In the genomic region with DNA sequence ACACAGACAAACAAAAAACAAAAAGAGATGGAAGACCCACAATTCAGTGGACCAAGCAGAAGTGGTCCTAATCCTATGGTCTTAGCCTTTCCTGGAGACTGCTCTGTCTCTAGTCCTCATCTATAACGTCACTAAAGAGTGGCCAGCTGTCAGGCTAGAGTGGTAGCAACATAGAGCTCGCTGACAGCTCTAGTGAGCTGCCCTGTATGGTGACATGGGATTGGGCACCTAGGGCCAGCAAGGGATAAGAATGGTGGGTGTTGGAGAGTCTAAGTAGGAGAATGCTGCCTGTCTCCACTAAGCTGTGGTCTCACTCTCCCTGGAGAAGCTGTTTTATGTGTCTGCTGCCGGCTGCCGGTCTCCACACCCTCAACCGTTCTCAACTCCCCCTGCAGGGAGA, we compare ENCODE assay signal across 13 mouse cellular contexts. TPM values are rescaled to one million over a fixed set of nuclear protein-coding genes. Genes with fewer than 3 reads are reported as not detected.
A peak's percentile ranks its signal among the peaks of the same experiment; 100 is the strongest.
DNase-seq lines count a peak whose midpoint lies in the region; ATAC-seq and TF ChIP-seq lines count a peak whose summit lies in the region.
"Had no signal": no experiment of that assay in that cellular context is flagged by ENCODE, and none has a peak within 500 bp of the region (broad histone marks: within the 10 kb centered on the region; RNA-seq: fewer than 3 reads in every experiment).

No protein-coding gene starts in this region.

- no peak for TF ChIP-seq CTCF in intestine, postnatal 0 days (IDR thresholded peaks at IDR 0.05; ENCODE audit: low read depth)

- H3K27me3 ChIP-seq in intestine, embryonic 14.5 days (replicated peaks; ENCODE audit: control insufficient read depth, insufficient read depth, low read length), result no peaks in the 10 kb centered on the region
- H3K27me3 ChIP-seq in intestine, postnatal 0 days (replicated peaks; ENCODE audit: control insufficient read depth, insufficient read depth, low read length), result 0 out of 2 replicates have a peak, but pooled peaks cover 5% of the 10 kb centered on the region
- no peaks in the 10 kb centered on the region for H3K27me3 ChIP-seq in embryonic facial prominence, embryonic 14.5 days (replicated peaks; ENCODE audit: control insufficient read depth, insufficient read depth, low read length)
- H3K27me3 ChIP-seq in hindbrain, embryonic 12.5 days, result no peaks in the 10 kb centered on the region
- H3K27me3 ChIP-seq in midbrain, embryonic 13.5 days, result no peaks in the 10 kb centered on the region

- 26% methylated on average over 5 of the region's 5 CpGs for WGBS in intestine, embryonic 14.5 days
- WGBS in intestine, postnatal 0 days, result 18% methylated on average over 5 of the region's 5 CpGs
- 35% methylated on average over 4 of the region's 5 CpGs for WGBS in embryonic facial prominence, embryonic 14.5 days
- WGBS in hindbrain, embryonic 12.5 days, result 18% methylated on average over 5 of the region's 5 CpGs
- 12% methylated on average over 5 of the region's 5 CpGs for WGBS in midbrain, embryonic 13.5 days

- H3K4me1 ChIP-seq in intestine, embryonic 14.5 days (replicated peaks; ENCODE audit: control insufficient read depth, insufficient read depth, low read length), result peaks cover 9% of the 10 kb centered on the region
- no peaks in the 10 kb centered on the region for H3K4me1 ChIP-seq in intestine, postnatal 0 days (replicated peaks; ENCODE audit: control insufficient read depth, insufficient read depth, low read length)
- H3K4me1 ChIP-seq in embryonic facial prominence, embryonic 14.5 days (ENCODE audit: control insufficient read depth, insufficient read depth, low read length), result 0 out of 2 replicates have a peak, but pooled peaks cover 3% of the 10 kb centered on the region
- peaks cover 22% of the 10 kb centered on the region for H3K4me1 ChIP-seq in hindbrain, embryonic 12.5 days
- H3K4me1 ChIP-seq in midbrain, embryonic 13.5 days (replicated peaks), result peaks cover 24% of the 10 kb centered on the region

- H3K4me3 ChIP-seq in intestine, embryonic 14.5 days (ENCODE audit: low read depth, low read length), result peak overlapping the region; percentile 16; the same call in 1 of the 2 replicates
- H3K4me3 ChIP-seq in intestine, postnatal 0 days (ENCODE audit: low read depth, low read length), result no peak overlapping the region
- no peak overlapping the region for H3K4me3 ChIP-seq in embryonic facial prominence, embryonic 14.5 days (ENCODE audit: low read depth, low read length)
- no peak overlapping the region for H3K4me3 ChIP-seq in hindbrain, embryonic 12.5 days
- no peak overlapping the region for H3K4me3 ChIP-seq in midbrain, embryonic 13.5 days (replicated peaks)
- H3K4me3 ChIP-seq: liver, embryonic 13.5 days had no signal

- intact Hi-C loops in left cerebral cortex, postnatal 14 days (cut with DNase I), result no loop called here

- no peak overlapping the region for H3K9ac ChIP-seq in intestine, embryonic 14.5 days (ENCODE audit: low read length)
- H3K9ac ChIP-seq in intestine, postnatal 0 days (ENCODE audit: low read depth, low read length), result no peak overlapping the region
- H3K9ac ChIP-seq in embryonic facial prominence, embryonic 14.5 days (ENCODE audit: low read depth, low read length), result no peak overlapping the region
- H3K9ac ChIP-seq in hindbrain, embryonic 12.5 days, result 0 out of 2 replicates have a peak overlapping the region, but pooled peaks have one; percentile 27
- no peak overlapping the region for H3K9ac ChIP-seq in midbrain, embryonic 13.5 days (replicated peaks)
- H3K9ac ChIP-seq: liver, embryonic 13.5 days had no signal

- 0 out of 2 replicates have a peak, but pooled peaks cover 4% of the 10 kb centered on the region for H3K36me3 ChIP-seq in intestine, embryonic 14.5 days (ENCODE audit: control insufficient read depth, insufficient read depth, low read length)
- H3K36me3 ChIP-seq in intestine, postnatal 0 days (ENCODE audit: control insufficient read depth, insufficient read depth), result no peaks in the 10 kb centered on the region
- peaks cover 5% of the 10 kb centered on the region; the same call in 1 of the 2 replicates for H3K36me3 ChIP-seq in embryonic facial prominence, embryonic 14.5 days (ENCODE audit: control insufficient read depth, insufficient read depth, low read length)
- H3K36me3 ChIP-seq in hindbrain, embryonic 12.5 days, result peaks cover 41% of the 10 kb centered on the region
- H3K36me3 ChIP-seq in midbrain, embryonic 13.5 days, result peaks cover 50% of the 10 kb centered on the region
- H3K36me3 ChIP-seq: liver, embryonic 13.5 days had no signal

- DNase-seq in intestine, embryonic 14.5 days (ENCODE audit: low spot score), result no peak
- no peak for DNase-seq in embryonic facial prominence, embryonic 14.5 days (ENCODE audit: low spot score)
- no peak for DNase-seq in ovary, postnatal 10 days (ENCODE audit: low spot score)
- DNase-seq in left cerebral cortex, postnatal 14 days (ENCODE audit: low spot score in 2 of 2), result no peak
- no peak for DNase-seq in spleen, postnatal 36 days (ENCODE audit: low spot score in 2 of 2)
- DNase-seq: gastrocnemius, postnatal 14 days; liver, embryonic 13.5 days; right cerebral cortex, postnatal 25 days; thymus, postnatal 36 days had no signal

- ATAC-seq in intestine, embryonic 14.5 days (replicated peaks; ENCODE audit: low FRiP score, low TSS enrichment, low read depth), result no peak; the same call in 1 of the 2 replicates
- no peak for ATAC-seq in intestine, postnatal 0 days
- ATAC-seq in embryonic facial prominence, embryonic 14.5 days (ENCODE audit: low read depth), result peak; percentile 17; the same call in 1 of the 2 replicates
- no peak; the same call in 1 of the 2 replicates for ATAC-seq in hindbrain, embryonic 12.5 days (ENCODE audit: low FRiP score)
- ATAC-seq in midbrain, embryonic 13.5 days, result no peak

- H3K4me2 ChIP-seq in intestine, embryonic 14.5 days (ENCODE audit: low read length), result peak overlapping the region; percentile 35
- no peak overlapping the region for H3K4me2 ChIP-seq in intestine, postnatal 0 days (replicated peaks; ENCODE audit: low read depth)
- peak overlapping the region; percentile 37; the same call in 1 of the 2 replicates for H3K4me2 ChIP-seq in embryonic facial prominence, embryonic 14.5 days (ENCODE audit: low read depth, low read length)
- peak overlapping the region; percentile 27; the same call in 1 of the 2 replicates for H3K4me2 ChIP-seq in hindbrain, embryonic 12.5 days (replicated peaks)
- peak overlapping the region; percentile 17; the same call in 1 of the 2 replicates for H3K4me2 ChIP-seq in midbrain, embryonic 13.5 days (replicated peaks)
- H3K4me2 ChIP-seq: liver, embryonic 13.5 days had no signal

- H3K27ac ChIP-seq in intestine, embryonic 14.5 days (ENCODE audit: low read depth), result no peak overlapping the region
- no peak overlapping the region for H3K27ac ChIP-seq in intestine, postnatal 0 days (ENCODE audit: low read depth, low read length)
- no peak overlapping the region for H3K27ac ChIP-seq in embryonic facial prominence, embryonic 14.5 days (replicated peaks; ENCODE audit: low read depth, low read length)
- H3K27ac ChIP-seq in hindbrain, embryonic 12.5 days, result peak overlapping the region; percentile 69
- H3K27ac ChIP-seq in midbrain, embryonic 13.5 days, result peak overlapping the region; percentile 55
- H3K27ac ChIP-seq: liver, embryonic 13.5 days had no signal

- no peaks in the 10 kb centered on the region for H3K9me3 ChIP-seq in intestine, embryonic 14.5 days (ENCODE audit: control insufficient read depth, low read length)
- H3K9me3 ChIP-seq in intestine, postnatal 0 days (ENCODE audit: control insufficient read depth), result no peaks in the 10 kb centered on the region
- no peaks in the 10 kb centered on the region for H3K9me3 ChIP-seq in embryonic facial prominence, embryonic 14.5 days (ENCODE audit: control insufficient read depth, low read length)
- no peaks in the 10 kb centered on the region for H3K9me3 ChIP-seq in hindbrain, embryonic 12.5 days (replicated peaks)
- H3K9me3 ChIP-seq in midbrain, embryonic 13.5 days, result no peaks in the 10 kb centered on the region
- H3K9me3 ChIP-seq: liver, embryonic 13.5 days had no signal

RNA-seq across cellular contexts. Expression of a gene that starts 5.9 kb away (rescaled TPM):
- 0.16 and 0.20 TPM in 2 replicates for polyA plus RNA-seq in intestine, embryonic 14.5 days (2014; fragmentation: Nextera tagmentation; extraction: Ambion mirVana)
- not detected in 2 replicates for polyA plus RNA-seq in intestine, postnatal 0 days (2015; fragmentation: Nextera tagmentation; extraction: Ambion mirVana)
- 0.20 TPM in 1 of 2 replicates, not detected in the other for polyA plus RNA-seq in embryonic facial prominence, embryonic 14.5 days (2014; fragmentation: Nextera tagmentation; extraction: Ambion mirVana)
- polyA plus RNA-seq in hindbrain, embryonic 12.5 days (2016; fragmentation: Nextera tagmentation; extraction: Ambion mirVana), result not detected in 2 replicates
- not detected in 2 replicates for polyA plus RNA-seq in midbrain, embryonic 13.5 days (2015; fragmentation: Nextera tagmentation; extraction: Ambion mirVana)
- total RNA-seq in left cerebral cortex, postnatal 14 days (2021), result not detected
- total RNA-seq: gastrocnemius, postnatal 14 days had no signal
- polyA plus RNA-seq: cortical plate, adult 2 months had no signal

RNA-seq across cellular contexts. Expression of a gene that starts 18.2 kb away (rescaled TPM):
- 16.0 and 18.3 TPM in 2 replicates for polyA plus RNA-seq in intestine, embryonic 14.5 days (2014; fragmentation: Nextera tagmentation; extraction: Ambion mirVana)
- 1.7 and 3.0 TPM in 2 replicates for polyA plus RNA-seq in intestine, postnatal 0 days (2015; fragmentation: Nextera tagmentation; extraction: Ambion mirVana)
- 13.7 and 16.7 TPM in 2 replicates for polyA plus RNA-seq in embryonic facial prominence, embryonic 14.5 days (2014; fragmentation: Nextera tagmentation; extraction: Ambion mirVana)
- polyA plus RNA-seq in hindbrain, embryonic 12.5 days (2016; fragmentation: Nextera tagmentation; extraction: Ambion mirVana), result 234 and 254 TPM in 2 replicates
- polyA plus RNA-seq in midbrain, embryonic 13.5 days (2015; fragmentation: Nextera tagmentation; extraction: Ambion mirVana), result 341 and 349 TPM in 2 replicates
- total RNA-seq in left cerebral cortex, postnatal 14 days (2021), result 100 to 1,000 TPM; 428 to 442 TPM

RNA-seq across cellular contexts. Expression of a gene that starts 40.7 kb away (rescaled TPM):
- 0.15 TPM in 1 of 2 replicates, not detected in the other for polyA plus RNA-seq in intestine, embryonic 14.5 days (2014; fragmentation: Nextera tagmentation; extraction: Ambion mirVana)
- polyA plus RNA-seq in intestine, postnatal 0 days (2015; fragmentation: Nextera tagmentation; extraction: Ambion mirVana), result 0.13 TPM in 1 of 2 replicates, not detected in the other
- polyA plus RNA-seq in embryonic facial prominence, embryonic 14.5 days (2014; fragmentation: Nextera tagmentation; extraction: Ambion mirVana), result 0.25 TPM in 1 of 2 replicates, not detected in the other
- polyA plus RNA-seq in hindbrain, embryonic 12.5 days (2016; fragmentation: Nextera tagmentation; extraction: Ambion mirVana), result 1.3 and 1.6 TPM in 2 replicates
- 9.6 and 9.7 TPM in 2 replicates for polyA plus RNA-seq in midbrain, embryonic 13.5 days (2015; fragmentation: Nextera tagmentation; extraction: Ambion mirVana)
- 100 to 1,000 TPM; 104 TPM for total RNA-seq in left cerebral cortex, postnatal 14 days (2021)
- total RNA-seq: gastrocnemius, postnatal 14 days had no signal
- polyA plus RNA-seq: liver, embryonic 13.5 days had no signal

RNA-seq across cellular contexts. Expression of a gene that starts 45.9 kb away (rescaled TPM):
- 59.7 and 61.2 TPM in 2 replicates for polyA plus RNA-seq in intestine, embryonic 14.5 days (2014; fragmentation: Nextera tagmentation; extraction: Ambion mirVana)
- polyA plus RNA-seq in intestine, postnatal 0 days (2015; fragmentation: Nextera tagmentation; extraction: Ambion mirVana), result 1,439 and 1,503 TPM in 2 replicates
- 55.7 and 65.8 TPM in 2 replicates for polyA plus RNA-seq in embryonic facial prominence, embryonic 14.5 days (2014; fragmentation: Nextera tagmentation; extraction: Ambion mirVana)
- 26.7 and 29.7 TPM in 2 replicates for polyA plus RNA-seq in hindbrain, embryonic 12.5 days (2016; fragmentation: Nextera tagmentation; extraction: Ambion mirVana)
- 18.1 and 22.7 TPM in 2 replicates for polyA plus RNA-seq in midbrain, embryonic 13.5 days (2015; fragmentation: Nextera tagmentation; extraction: Ambion mirVana)
- 10 to 100 TPM; 35.7 to 37.8 TPM for total RNA-seq in left cerebral cortex, postnatal 14 days (2021)

RNA-seq across cellular contexts. Expression of a gene that starts 45.9 kb away (rescaled TPM):
- polyA plus RNA-seq in intestine, embryonic 14.5 days (2014; fragmentation: Nextera tagmentation; extraction: Ambion mirVana), result 9.9 and 13.2 TPM in 2 replicates
- polyA plus RNA-seq in intestine, postnatal 0 days (2015; fragmentation: Nextera tagmentation; extraction: Ambion mirVana), result 5.4 and 5.5 TPM in 2 replicates
- polyA plus RNA-seq in embryonic facial prominence, embryonic 14.5 days (2014; fragmentation: Nextera tagmentation; extraction: Ambion mirVana), result 12.9 and 15.3 TPM in 2 replicates
- 5.3 and 6.2 TPM in 2 replicates for polyA plus RNA-seq in hindbrain, embryonic 12.5 days (2016; fragmentation: Nextera tagmentation; extraction: Ambion mirVana)
- polyA plus RNA-seq in midbrain, embryonic 13.5 days (2015; fragmentation: Nextera tagmentation; extraction: Ambion mirVana), result 0.99 and 1.5 TPM in 2 replicates
- total RNA-seq in left cerebral cortex, postnatal 14 days (2021), result 1 to 10 TPM; 1.2 to 1.3 TPM

Comparison
In these comparisons a context has a peak if more than half of its experiments do, and no peak if none do; other contexts are left out.
1. H3K27ac ChIP-seq: peak in hindbrain, embryonic 12.5 days (single experiment) and midbrain, embryonic 13.5 days (single experiment); none in intestine, embryonic 14.5 days (single experiment), intestine, postnatal 0 days (single experiment) and embryonic facial prominence, embryonic 14.5 days (single experiment).
2. RNA of a gene that starts 18.2 kb away (polyA plus RNA-seq): 341 to 349 TPM in midbrain, embryonic 13.5 days and 234 to 254 TPM in hindbrain, embryonic 12.5 days; 16.0 to 18.3 TPM in intestine, embryonic 14.5 days, 13.7 to 16.7 TPM in embryonic facial prominence, embryonic 14.5 days and 1.7 to 3.0 TPM in intestine, postnatal 0 days; every median in the first group is over 10 times any median in the second.